Mouse (Mus musculus): ENCODE data around the gene Pola2.

The Pola2 gene

GRCm38 (mm10) chr19:5937095-5937835 is 26.7 kb downstream of the Pola2 start:
- DNase-seq (ENCODE audit: low read depth): no peak

- no peak for DNase-seq (ENCODE audit: low read depth)
Measured at GRCm38 (mm10) chr19:5935691-5936090, 28.3 kb downstream of the Pola2 start.

GRCm38 (mm10) chr19:5935266-5935665 is 28.7 kb downstream of the Pola2 start:
- DNase-seq (ENCODE audit: low read depth): no peak

GRCm38 (mm10) chr19:5929634-5930596 is 34.1 kb downstream of the Pola2 start:
- DNase-seq (ENCODE audit: low read depth): peak; percentile 27

GRCm38 (mm10) chr19:5928546-5928945 is 35.5 kb downstream of the Pola2 start:
- no peak for DNase-seq (ENCODE audit: low read depth)

GRCm38 (mm10) chr19:5928104-5928503 is 35.9 kb downstream of the Pola2 start:
- DNase-seq (ENCODE audit: low read depth): no peak

- no peak for DNase-seq (ENCODE audit: low read depth)
Measured at GRCm38 (mm10) chr19:5927532-5927931, 36.5 kb downstream of the Pola2 start.

GRCm38 (mm10) chr19:5927026-5927425 is 37.0 kb downstream of the Pola2 start:
- DNase-seq (ENCODE audit: low read depth): no peak

GRCm38 (mm10) chr19:5925311-5925855 is 38.6 kb downstream of the Pola2 start:
- no peak for DNase-seq (ENCODE audit: low read depth)

- peak; percentile 94 for DNase-seq (ENCODE audit: low read depth)
Measured at GRCm38 (mm10) chr19:5924713-5925093, 39.3 kb downstream of the Pola2 start, which contains the start of gene Cdc42ep2. Cdc42ep2 (minus strand) TSS chr19:5924816.

- DNase-seq (ENCODE audit: low read depth): peak; percentile 87
Measured at GRCm38 (mm10) chr19:5923990-5924712, 39.9 kb downstream of the Pola2 start.

- no peak for DNase-seq (ENCODE audit: low read depth)
Measured at GRCm38 (mm10) chr19:5922963-5923362, 41.0 kb downstream of the Pola2 start.

GRCm38 (mm10) chr19:5922119-5922942 is 41.7 kb downstream of the Pola2 start:
- DNase-seq (ENCODE audit: low read depth): peak; percentile 41

GRCm38 (mm10) chr19:5921715-5922114 is 42.3 kb downstream of the Pola2 start:
- DNase-seq (ENCODE audit: low read depth): peak; percentile 48

GRCm38 (mm10) chr19:5913007-5913719 is 50.8 kb downstream of the Pola2 start, which contains the start of gene Dpf2:
Dpf2 (minus strand) TSS chr19:5913010.
- peak; percentile 57 for DNase-seq (ENCODE audit: low read depth)

- peak; percentile 99 for DNase-seq (ENCODE audit: low read depth)
Measured at GRCm38 (mm10) chr19:5912103-5913006, 51.6 kb downstream of the Pola2 start.

- peak; percentile 78 for DNase-seq (ENCODE audit: low read depth)
Measured at GRCm38 (mm10) chr19:5911430-5912102, 52.4 kb downstream of the Pola2 start.

GRCm38 (mm10) chr19:5910221-5910620 is 53.8 kb downstream of the Pola2 start:
- no peak for DNase-seq (ENCODE audit: low read depth)

GRCm38 (mm10) chr19:5907275-5907674 is 56.7 kb downstream of the Pola2 start:
- DNase-seq (ENCODE audit: low read depth): peak; percentile 22
